Mouse (Mus musculus) kidney, postnatal 25 days (tissue): ENCODE measurements at regions not wholly inside any gene's neighbourhood (a gene's known extent, or its start where the extent isn't known, plus 50 kb on each side); places are given as distances from the start of the nearest gene placed in this dataset.
"Not testable (repeated sequence)": the region's sequence is repeated elsewhere in the genome, so short reads cannot be mapped to it uniquely, and the experiment has no call there.

Experiments used
- DNase-seq, 2 experiments: peaks; one replicate each; pipeline ENCODE4 v3.0.0; 2021; ENCODE audit warnings: mixed read lengths in 2 of 2

DNA sequence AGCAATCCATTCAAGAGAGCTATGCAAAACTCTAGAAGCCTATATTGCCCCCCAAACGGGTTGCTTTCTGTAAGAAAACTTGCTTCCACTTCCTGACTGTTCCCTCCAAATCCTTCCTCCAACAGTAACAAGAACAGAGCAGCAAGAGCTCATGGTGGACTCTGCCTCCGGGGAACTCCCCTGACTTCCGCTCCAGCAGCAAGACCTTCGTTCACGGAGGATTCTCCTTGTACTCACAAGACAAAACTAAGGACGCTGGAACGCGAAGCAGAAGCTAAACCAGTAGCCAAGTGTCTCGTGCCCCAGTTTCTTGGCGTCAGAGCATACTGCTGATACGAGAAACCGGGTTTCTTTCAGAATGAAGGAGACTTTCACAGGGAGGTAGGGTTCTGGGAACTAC lies 50.7 kb downstream of the H2al2a start:
- no peak for DNase-seq

DNA sequence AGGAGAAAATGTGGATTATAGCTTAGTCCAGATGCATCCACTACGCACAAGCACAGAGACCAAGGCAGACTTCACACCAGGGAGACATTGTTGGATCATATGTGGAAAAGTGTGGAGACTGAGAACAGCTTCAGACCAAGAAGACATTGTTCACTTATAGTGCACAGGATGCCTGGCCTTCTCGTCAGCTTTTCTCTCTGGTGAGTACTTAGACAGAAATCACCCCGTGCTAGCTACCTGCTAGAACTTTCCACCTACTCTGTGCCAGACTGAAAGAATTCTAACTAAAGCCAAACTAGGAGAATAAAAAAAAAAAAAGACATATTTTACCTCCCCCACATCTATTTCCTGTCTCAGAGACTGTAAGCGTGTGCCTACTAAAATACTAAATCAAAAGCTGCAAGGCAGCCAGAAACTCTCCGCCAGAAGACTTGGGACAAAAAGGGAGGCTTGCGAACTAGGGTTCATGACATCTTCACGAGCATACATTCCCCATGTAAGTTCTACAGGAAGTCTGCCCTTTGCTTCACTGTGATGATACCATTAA lies 51.3 kb downstream of the H2al2a start:
- no peak for DNase-seq

DNA sequence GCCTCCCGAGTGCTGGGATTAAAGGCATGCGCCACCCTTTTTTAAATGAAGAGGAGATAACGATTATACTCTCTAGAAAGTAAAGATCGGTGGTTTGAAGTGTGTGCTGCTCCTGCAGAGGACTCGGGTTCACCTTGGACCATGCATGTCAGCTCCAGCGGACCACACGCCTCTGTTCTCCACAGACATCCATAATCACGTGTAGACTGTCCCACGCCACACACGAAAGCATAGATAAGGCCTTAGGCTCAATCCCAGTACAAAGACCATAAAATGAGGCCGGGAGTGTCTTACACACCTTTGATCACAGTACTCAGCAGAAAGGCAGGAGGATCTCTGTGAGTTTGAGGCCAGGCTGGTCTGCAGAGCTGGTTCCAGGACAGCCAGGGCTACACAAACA lies 53.3 kb downstream of the H2al2a start:
- no peak for DNase-seq

DNA sequence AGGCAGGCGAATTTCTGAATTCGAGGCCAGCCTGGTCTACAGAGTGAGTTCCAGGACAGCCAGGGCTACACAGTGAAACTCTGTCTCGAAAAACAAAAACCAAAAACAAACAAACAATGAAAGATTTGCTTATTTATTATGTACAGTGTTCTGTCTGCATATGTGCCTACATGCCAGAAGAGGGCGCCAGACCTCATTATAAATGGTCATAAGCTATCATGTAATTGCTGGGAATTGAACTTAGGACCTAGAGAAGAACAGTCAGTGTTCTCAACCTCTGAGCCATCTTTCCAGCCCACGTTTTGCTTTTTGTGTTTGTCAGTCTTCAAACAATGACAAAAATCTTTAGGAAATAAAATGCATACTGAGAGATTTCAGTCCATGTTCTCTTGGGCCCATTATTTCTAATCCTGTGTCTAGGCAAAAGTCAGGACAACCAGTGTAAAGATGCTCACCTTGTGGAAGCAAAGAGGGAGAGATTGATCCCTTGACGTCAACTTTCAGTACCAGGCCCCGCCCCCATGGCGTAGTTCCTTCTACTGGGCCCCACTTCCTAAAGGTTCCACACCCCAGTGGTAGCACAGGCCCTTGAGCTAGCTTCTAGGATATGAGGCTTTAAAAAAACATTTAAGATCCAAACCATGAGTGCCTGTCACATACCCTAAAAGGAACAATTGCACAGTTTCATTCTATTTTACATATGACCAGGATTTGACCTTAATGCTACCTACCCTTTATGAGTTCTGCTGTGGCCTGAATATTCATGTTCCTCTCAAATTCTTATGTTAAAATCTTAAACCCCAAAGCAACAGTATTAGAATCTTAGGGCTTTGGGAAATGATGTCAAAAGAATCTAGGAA lies 54.0 kb downstream of the H2al2a start:
- DNase-seq: peak in 1 of 2 experiments; percentile 18

DNA sequence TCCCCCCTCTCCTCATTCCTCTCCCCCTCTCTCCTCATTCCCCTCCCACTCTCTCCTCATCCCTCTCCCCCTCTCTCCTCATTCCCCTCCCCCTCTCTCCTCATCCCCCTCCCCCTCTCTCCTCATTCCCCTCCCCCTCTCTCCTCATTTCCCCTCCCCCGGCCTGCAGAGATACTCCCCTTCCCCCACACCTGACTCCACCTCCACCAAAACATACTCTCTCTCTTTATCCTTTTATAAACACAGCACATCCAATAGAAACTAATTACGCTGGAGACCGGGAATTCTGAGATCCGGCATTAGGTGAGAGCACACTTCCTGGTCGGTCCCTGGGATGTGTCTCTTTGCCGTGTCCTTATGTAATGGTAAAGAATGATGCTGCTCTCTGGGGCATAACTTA lies 54.8 kb downstream of the H2al2a start:
- no peak for DNase-seq

DNA sequence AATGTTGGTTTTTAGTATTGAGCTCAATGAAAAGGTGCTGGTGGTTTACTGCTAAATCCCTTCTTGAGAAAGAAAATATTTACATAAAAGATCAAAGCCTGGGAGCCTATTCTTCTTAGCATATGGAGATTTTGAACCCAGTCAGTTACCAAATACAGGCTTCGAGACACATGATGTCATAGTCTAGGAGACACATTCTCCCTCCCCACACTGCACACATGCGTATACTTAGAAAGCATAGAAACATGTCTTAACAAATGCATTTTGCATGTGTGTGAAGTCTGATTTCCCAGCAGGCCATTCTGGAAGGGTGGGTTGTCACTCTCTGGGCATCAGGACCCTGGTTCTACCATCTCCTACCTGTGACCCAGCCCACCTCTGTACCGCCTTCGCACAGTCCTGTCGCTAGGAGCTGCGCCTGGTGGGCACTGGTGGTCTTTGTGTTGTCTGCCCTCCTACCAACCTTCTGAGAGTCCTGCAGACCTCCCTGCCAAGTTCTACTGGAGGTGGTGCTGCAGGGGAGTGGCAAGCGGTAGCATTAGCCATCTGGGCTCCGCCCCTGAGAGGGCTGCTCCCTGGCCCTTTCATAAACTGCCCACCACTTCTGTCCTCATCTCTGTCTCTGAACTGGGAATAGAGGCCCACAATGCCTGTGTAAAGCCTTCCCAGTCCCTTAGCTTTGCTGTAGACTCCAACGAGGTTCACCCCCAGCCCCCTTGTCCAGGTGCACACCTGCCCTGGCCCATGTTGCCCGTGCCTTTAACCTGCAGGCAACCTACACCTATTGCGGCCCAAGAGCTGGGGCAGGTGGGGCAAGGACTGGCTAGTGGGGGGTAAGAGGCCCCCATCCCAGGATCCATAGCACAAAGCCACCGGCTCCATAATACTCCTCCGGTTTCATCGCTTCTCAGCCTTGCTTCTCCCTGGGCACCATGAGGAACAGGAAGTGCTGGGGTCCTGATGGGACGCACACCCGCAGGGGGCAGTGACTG lies 56.6 kb downstream of the H2al2a start:
- not testable (repeated sequence) for DNase-seq

DNA sequence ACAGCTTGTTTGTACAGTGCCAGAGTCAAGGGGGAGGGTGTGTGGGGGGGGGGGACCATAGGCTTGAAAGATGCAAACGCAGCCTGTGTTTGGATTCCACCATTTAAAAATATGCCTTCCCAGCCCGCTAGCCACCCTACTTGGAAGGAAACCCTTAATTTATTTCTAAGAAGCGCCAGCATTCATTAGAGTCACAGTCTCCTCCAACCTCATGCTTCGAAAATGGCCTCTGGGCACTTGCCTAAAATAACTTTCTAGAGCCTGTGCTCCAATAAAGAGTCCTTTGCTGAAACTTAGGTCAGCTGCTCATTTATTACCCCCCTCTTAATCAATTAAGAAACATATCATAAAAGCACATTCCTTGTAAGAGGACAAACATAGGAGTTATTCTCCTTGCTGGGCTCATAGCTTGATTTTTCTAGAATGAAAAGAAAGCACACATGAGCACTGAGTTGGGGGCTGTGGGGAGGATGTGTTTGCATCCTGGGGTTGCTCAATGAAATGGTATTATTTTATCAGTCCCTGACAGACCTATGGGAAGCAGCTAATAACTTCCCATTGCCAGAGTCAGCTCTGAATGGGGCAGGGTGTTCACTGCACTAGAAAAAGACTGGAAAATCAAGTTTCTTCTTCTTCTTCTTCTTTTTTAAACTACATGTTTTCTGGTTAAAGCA lies 57.4 kb downstream of the H2al2a start:
- peak in 1 of 2 experiments; percentile 7 for DNase-seq

DNA sequence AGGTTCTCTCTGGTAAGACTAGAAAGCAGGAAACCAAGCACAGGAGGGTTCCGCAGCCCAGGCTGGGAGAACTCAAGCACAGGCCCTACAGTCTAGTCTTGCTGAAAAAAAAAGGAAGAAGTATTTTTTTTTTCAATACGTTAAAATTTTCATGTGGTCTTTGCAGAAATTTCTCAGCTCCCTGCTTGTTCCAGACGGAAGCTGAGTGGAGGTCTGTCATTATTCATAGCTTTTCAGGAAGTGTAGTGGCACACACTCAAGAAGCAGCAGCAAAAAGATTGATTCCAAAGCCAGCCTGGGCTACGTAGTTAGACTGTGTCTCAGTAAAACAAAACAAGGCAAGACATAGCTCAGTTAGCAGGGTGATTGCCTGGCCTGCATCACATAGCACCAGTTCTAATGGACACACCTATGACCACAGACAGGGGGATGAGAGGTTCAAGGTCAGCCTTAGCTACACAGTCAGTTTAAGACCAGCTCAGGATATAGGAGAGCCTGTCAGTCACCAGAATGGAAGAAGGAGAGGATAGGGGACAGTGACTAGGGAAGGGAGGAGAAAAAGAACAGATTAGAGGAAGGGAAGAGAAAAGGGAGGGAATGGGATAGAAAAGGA lies 60.1 kb downstream of the H2al2a start:
- DNase-seq: no peak

DNA sequence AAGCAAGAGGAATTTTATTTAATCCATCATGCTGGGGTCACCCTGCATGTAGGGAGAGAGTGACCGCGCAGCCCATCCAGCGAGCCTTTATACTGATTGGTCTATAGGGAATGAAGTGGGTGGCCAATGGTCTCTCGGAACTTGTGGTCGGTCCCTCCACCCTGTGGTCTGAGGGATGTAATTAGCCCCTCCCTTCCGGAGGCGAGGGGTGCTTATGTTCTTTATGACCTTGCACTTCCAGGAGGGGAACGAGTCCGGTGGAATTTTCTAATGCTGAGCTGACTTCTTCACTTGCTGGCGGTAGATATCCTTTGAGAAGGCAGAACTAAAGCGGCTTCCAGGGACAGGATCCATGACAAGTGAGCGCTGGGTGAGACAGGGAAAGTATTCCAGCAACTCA lies 60.8 kb downstream of the H2al2a start:
- DNase-seq: no peak

DNA sequence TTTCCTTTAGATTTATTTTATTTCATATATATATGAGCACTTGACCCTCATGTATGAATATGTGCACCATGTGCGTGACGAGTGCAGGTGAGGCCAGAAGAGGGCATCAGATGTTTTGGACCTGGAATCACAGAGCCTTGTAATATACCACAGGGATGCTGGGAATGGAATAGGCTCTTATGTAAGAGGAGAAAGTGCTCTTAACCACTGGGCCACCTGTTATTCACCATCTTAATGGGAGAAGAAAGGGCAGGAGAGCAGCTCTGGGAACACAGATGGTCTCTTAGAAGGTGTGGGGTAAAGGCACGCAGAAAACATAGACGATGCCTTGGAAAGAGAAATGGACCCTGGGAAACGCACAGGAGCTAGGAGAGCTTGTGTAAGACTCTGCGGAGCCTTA lies 61.3 kb downstream of the H2al2a start:
- no peak for DNase-seq

DNA sequence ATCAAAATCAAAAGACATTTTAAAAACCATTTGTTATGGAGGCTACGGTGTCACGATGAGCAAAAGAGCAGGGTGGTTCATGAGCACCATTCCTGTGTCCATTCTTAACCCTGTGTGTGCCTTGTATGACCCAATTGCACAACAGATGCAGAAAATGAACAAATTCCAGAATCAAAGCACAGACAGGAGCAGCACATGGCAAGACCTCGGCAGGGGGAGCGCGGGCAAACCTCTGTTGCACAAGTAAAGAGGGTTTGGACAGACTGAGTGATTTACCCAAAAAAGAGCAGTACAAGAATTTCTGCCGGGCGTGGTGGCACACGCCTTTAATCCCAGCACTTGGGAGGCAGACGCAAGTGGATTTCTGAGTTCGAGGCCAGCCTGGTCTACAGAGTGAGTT lies 62.1 kb downstream of the H2al2a start:
- no peak for DNase-seq

DNA sequence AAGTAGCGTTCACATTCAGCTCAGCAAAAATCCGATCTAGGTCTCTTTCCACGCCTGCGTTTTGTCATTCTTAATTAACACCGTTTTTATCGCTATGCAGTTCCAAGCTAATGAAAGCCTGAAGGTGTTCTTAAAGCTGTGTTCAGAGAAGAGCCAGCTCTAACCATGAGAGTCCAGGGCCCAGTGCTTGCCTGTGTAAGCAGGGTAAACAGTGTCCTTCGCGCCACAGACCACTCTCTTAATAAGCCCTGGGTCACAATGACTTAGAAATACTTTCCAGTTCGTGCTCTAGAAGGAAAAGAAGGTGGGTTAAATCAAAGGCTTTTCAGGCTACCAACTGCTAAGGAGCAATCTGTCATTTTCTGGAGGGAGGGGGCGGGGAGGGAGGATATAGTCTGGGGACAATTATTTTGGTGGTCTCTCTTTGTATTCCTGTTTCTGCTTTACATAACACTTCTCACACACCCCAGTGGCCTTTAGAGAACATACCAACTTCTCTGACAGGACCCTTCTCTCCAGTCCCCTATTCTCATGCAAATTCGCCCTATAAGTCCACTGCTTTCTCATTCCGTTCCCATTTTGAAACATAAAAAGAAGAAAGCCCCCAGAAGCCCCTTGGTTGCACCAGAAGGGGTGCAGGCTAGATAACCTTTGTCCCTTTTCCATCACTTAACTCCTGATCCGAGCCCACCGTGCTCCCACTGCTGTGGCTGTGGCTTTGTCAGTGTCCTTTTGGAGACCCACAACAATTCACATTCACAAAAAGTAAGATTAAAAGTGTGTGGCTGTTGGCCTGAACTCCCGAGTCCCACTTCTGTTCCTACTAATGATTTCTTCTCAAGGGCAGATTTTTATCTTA lies 63.6 kb downstream of the H2al2a start:
- no peak for DNase-seq

DNA sequence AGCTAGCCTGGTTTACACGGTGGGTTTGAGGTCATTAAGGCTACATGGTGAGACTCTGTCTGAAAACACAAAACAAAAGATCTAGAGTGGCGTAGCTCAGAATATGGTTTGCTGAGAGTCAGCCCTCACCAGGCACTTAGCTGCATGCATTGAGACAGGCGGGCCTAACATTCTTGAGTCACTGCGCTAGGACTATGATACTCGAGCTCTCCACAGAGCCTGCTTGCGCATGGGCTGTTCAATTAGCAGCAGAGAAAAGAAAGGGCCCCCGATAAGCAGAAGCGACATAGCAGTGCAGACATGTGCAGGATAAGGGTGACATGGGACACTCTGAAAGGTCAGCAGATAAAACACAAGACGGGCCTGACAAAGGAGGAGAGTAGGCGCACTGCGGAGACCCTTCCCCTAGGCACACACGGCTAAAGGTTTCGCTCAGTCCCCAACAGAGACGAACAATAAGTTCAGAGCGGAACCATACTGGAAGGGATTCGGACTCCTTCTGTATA lies 64.3 kb downstream of the H2al2a start:
- no peak for DNase-seq

DNA sequence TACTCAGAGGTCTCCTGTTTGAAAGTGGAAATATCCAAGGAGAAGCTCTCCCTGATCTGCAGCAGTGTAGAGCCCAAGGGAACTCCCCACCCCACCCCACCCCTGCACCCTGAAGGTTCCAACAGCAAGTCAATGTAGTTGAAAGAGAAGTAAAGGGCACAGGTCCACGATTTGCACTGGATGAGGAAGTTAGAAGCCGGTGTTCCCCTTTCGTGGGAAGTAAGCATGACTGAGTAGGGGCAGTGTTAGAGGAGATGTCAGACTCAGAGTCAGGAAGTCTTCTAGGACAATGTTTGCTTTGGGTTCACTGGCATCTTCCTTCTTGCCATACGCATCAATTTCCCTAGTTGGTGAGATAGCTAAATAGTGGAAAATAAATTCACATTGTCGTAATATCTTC lies 64.9 kb downstream of the H2al2a start:
- no peak for DNase-seq

DNA sequence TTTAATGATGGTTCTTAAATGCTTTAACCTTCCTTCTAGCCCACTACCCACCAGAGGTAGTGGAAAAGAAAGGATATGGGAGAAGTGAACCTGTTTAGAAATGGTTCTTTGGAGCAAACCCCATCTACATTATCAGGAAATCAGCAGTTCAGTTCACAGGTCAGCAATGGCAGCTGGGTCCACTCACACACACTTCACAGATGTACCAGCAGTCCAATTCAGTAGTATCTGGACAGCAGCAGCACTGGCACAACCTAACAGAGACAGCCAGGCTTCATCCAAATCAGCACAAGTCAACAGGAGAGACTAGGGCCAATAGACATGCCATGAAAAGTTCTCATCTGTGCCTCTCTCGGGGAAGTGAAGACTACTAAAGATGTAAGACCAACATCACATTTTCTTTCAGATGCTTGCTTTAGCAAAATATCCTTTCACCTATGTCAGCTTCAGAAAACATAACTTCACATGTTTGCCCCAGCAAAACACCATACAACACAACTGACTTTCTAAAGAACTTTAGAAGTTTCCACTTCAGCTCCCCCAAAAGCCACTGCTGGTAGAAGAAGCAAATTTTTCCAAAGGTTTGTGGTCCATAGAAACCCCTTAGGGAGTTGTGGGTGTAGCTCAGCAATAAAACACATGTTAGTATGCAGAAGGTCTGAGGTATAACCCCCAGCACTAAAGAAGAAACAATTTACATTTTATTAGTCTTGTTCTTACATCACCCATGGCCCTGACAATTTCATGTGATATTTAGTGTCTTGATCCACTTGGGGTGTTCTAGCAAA lies 77.7 kb downstream of the H2al2a start:
- no peak for DNase-seq

DNA sequence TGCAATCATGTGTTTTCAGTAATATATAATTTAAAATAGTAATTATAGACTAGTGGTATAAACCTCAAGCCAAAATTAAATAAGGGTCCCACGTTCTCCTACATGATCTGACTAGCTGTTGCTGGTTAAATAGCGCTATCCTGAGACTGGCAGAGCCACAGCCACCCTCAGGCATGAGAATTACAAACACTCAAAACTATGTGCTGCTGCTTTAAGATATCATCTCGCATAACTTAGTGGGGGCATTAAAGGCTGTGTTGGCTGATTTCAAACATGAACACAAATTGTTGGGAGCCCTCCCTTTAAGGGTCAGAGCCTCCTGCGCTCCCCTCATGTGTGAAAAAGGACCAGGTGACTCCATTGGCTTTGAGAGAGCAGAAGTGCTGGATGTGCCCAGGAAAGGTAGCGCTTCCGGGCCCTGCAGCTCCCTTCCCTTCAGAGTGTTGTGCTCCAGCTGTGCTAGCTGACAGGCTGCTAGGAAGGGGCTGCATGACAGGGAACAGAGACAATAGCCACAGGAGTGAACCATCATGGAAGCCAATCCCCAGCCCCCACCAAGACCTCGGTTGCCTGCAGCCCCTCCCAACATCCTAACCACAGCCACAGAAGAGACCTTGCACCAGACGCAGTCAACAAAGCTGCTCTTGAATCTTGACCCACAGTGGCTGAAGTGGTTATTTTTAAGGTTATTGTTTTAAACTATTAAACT lies 79.4 kb downstream of the H2al2a start:
- no peak for DNase-seq

DNA sequence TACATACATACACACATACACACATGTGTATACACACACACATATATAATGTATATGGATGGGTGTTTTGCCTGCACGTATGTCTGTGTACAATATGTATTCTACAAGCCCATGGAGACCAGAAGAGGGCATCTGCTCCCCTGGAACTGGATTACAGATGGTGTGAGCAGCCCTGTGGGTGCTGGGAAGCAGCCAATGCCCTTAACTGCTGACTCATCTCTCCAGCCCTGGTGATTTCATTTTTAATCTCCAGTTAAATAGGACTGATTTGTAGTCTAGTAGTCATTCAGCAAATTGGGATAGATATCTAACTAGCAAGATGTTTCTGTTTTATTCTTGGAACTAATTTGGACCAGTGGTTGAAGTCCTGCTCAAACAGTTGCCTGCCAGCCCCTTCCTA lies 94.1 kb downstream of the H2al2a start:
- DNase-seq: no peak

DNA sequence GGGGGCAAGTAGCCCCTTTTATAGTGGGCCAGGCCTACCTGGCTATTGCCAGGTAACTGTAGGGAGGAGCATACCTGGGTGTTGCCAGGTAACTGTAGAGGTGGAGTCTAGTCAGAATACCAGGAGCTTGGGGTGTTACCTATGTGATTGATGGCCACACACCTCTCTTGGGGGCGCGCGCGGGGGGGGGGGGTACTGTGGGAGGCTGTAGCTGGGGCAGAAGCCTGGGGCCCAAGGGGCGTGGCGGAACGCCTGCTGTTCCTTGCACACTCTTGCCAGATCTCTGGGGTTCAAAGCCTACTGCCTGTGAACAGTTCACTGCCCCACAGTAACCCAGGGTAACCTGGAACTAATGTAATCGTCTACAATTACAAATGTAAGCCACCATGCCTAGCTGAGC lies 96.6 kb downstream of the H2al2a start:
- DNase-seq: no peak

DNA sequence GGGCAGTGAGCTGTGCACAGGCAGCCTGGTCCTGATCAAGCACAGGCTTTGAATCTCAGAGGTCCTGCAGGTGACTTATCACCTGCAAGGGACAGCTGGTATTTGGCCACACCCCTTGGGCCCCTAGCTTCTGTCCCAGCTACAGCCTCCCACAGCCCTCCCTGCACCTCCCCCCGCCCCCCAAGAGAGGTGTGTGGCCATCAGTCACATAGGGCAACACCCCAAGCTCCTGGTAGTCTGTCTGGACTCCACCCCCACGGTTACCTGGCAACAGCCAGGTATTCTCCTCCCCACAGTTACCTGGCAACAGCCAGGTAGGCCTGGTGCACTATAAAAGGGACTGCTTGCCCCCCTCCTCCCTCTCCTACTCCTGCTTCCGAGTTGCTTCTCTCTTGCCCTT lies 98.0 kb downstream of the H2al2a start:
- DNase-seq: no peak

DNA sequence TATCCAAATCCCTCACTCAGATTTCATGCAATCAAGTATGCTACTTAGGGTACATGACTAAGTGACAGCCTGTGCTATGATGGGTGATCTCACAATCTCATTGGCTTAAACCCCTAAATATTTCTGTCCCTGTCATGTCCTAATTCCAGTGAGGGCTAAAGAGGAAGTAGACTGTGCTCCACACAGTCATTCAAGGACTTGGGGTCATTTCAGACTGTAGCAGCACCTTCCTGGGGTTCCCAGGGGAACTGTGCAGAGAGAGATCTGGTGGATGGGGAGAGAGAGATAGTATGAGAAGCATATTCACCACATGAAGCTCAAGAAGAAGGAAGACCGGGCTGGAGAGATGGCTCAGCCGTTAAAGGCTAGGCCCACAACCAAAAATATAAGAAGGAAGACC lies 100.7 kb downstream of the H2al2a start:
- DNase-seq: no peak
